Mouse (Mus musculus) central nervous system, embryonic 11.5 days (tissue): ENCODE measurements around the gene Dnmt3a. TPM values are rescaled to one million over a fixed set of nuclear protein-coding genes. Genes with fewer than 3 reads are reported as not detected.

ENCODE experiments used
- polyA plus RNA-seq: library from polyadenylated mRNA; depleted of rRNA; stranded (reverse); fragments of >200 nt; gene quantifications from 2 replicates; pipeline ENCODE4 v1.2.3, GENCODE M21; 2012; rRNA removed

Gene Dnmt3a
- polyA plus RNA-seq = 69.7 and 76.0 TPM in 2 replicates

GRCm38 (mm10) chr12:3805852-3806251 is at the start of gene Dnmt3a:
TSS of gene Dnmt3a (plus strand) at chr12:3806007.

GRCm38 (mm10) chr12:3954651-3955050 is 148.8 kb downstream of the Dnmt3a start, which contains the start of gene Pomc:
TSS of gene Pomc (plus strand) at chr12:3954951.

Other genes starting within 250 kb of the Dnmt3a start
- gene Dtnb, start 233.6 kb upstream of the Dnmt3a start, polyA plus RNA-seq = 41.2 and 43.2 TPM in 2 replicates
- 5.5 and 10.5 TPM in 2 replicates for gene Pomc, start 148.9 kb downstream of the Dnmt3a start, polyA plus RNA-seq
- 15.2 and 15.7 TPM in 2 replicates for gene Efr3b, start 232.9 kb downstream of the Dnmt3a start, polyA plus RNA-seq